Mouse (Mus musculus) lung, embryonic 14.5 days (tissue): ENCODE results near the gene Ndel1. TPM values are rescaled to one million over a fixed set of nuclear protein-coding genes. Genes with fewer than 3 reads are reported as not detected.
"Not testable (repeated sequence)": the region's sequence is repeated elsewhere in the genome, so short reads cannot be mapped to it uniquely, and the experiment has no call there.

Source experiments
- ATAC-seq: fragments of 200-750 bp; cut with Nextera tagmentation; 2 replicates; pipeline ENCODE4 v1.8.0; 2017; ENCODE audit warnings: mild to moderate bottlenecking, moderate TSS enrichment, moderate library complexity; ENCODE audit not compliant: insufficient read depth
- DNase-seq: peaks from one replicate; pipeline ENCODE4 v3.0.0-alpha.2; 2015
- H3K27ac ChIP-seq: fragments of 300-500 bp; sonication (generic); 2 replicates; pipeline ENCODE4 v1.5.1; 2014; ENCODE audit warnings: low read depth, mild to moderate bottlenecking, moderate library complexity
- H3K27me3 ChIP-seq: fragments of 300-500 bp; sonication (generic); 2 replicates; pipeline ENCODE4 v1.6.1; 2014; ENCODE audit warnings: low read length, control low read depth; ENCODE audit not compliant: insufficient read depth
- H3K36me3 ChIP-seq: fragments of 300-500 bp; sonication (generic); 2 replicates; pipeline ENCODE4 v1.6.1; 2014; ENCODE audit warnings: control low read depth; ENCODE audit not compliant: insufficient read depth
- H3K4me1 ChIP-seq: fragments of 300-500 bp; sonication (generic); 2 replicates; pipeline ENCODE4 v1.6.1; 2014; ENCODE audit warnings: antibody characterized with exemption, control low read depth; ENCODE audit not compliant: insufficient read depth
- H3K4me2 ChIP-seq: fragments of 300-500 bp; sonication (generic); 2 replicates; pipeline ENCODE4 v1.6.1; 2014; ENCODE audit warnings: mild to moderate bottlenecking
- H3K4me3 ChIP-seq: fragments of 300-500 bp; sonication (generic); 2 replicates; pipeline ENCODE4 v1.5.1; 2014; ENCODE audit warnings: low read depth, low read length
- H3K9ac ChIP-seq: fragments of 300-500 bp; sonication (generic); 2 replicates; pipeline ENCODE4 v1.6.1; 2014
- H3K9me3 ChIP-seq: fragments of 300-500 bp; sonication (generic); 2 replicates; pipeline ENCODE4 v1.6.1; 2016; ENCODE audit warnings: low read depth, low read length, control low read depth
- CTCF ChIP-seq: IDR thresholded peaks from 2 replicates; pipeline ENCODE4 v1.5.1; 2016; ENCODE audit warnings: antibody characterized with exemption, low read depth
- WGBS: fragments of 180-500 bp; shearing (Covaris S2); extraction: QIAGEN DNeasy Blood & Tissue Kit; methylation state at CpG from one replicate; pipeline ENCODE4 v1.1.7; 2014; 5-methylcytosine and 5-hydroxymethylcytosine counted together
- polyA plus RNA-seq: library from polyadenylated mRNA; unstranded; fragments of >200 nt; fragmentation: Nextera tagmentation; extraction: Ambion mirVana; gene quantifications from 2 replicates; pipeline ENCODE4 v1.2.1, GENCODE M21; 2014

Gene Ndel1
- polyA plus RNA-seq, 1 experiment from 2014 or later = 67.6 TPM

DNA sequence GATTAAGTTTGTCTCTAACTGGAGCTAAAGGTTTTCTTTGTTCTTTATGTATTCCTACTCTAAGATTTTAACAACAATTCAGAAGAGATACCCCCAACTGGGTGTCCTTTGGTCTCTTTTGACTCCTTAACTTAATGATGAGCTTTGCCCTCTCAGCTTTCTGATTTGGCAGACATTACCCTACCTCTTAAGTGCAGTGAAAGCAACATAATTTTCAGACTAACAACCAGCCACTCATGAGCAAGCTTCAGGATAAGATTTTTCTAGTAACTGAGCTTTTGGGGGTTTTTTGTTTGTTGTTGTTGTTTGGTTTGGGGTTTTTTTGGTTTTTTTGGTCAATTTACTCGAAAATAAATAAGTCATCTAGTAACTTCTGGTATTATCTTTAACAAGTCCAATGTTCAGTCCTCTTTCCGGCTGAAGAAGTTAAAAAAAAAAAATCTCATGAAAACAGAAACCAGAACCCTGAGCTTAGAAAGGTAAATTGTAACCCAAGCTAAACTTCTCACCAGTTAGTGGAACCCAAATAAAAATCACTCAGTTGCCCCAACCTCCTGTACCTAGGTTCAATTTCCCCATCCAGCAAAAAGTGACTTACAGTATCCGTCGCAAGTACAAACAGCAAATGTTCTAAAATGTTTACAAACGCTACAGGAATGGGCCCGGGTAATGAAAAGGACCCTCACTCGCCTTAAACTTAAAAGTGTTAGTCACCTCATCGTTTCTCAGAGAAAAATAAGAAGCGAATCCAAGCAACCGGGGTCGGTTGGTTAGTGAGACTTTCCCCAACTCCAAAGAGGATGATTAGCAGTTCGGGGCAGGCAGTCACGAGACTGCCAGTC is 19.8 kb downstream of the Ndel1 start:
- 2% methylated on average over 13 of the region's 13 CpGs for WGBS
- Histone ChIP-seq H3K4me3 (peak overlapping the region; percentile 98), H3K4me2 (peak overlapping the region; percentile 84), H3K4me1 (peaks cover 9% of the 10 kb centered on the region), H3K9ac (peak overlapping the region; percentile 96), H3K36me3 (no peaks in the 10 kb centered on the region), H3K9me3 (no peaks in the 10 kb centered on the region), H3K27ac (peak overlapping the region; percentile 99), H3K27me3 (no peaks in the 10 kb centered on the region)
- no peak for TF ChIP-seq CTCF
- no peak for DNase-seq
- ATAC-seq = no peak

DNA sequence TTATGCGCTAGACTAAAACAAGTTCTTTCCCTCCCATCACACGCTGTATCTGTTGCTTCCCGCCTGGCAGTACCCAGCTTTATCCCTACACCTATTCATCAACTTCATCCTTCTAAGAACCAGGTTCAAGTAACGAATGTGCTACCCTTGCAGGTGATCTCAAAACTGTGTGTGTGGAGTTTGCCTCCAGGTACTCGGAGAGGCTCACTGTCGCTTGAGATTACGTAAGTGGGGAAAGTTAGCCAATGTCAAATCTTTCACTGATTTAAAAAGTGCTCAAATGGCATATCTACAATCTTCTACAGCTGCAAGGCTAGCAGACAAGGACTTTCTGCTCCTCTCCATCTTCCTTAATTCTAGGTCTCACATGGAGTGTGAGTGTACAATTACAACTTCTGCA is 20.8 kb downstream of the Ndel1 start:
- Histone ChIP-seq H3K9me3 (no peaks in the 10 kb centered on the region), H3K36me3 (no peaks in the 10 kb centered on the region), H3K27me3 (no peaks in the 10 kb centered on the region), H3K4me3 (peak overlapping the region; percentile 98; the same call in 1 of the 2 replicates), H3K4me1 (peaks cover 9% of the 10 kb centered on the region), H3K9ac (peak overlapping the region; percentile 96; the same call in 1 of the 2 replicates), H3K4me2 (peak overlapping the region; percentile 84), H3K27ac (no peak overlapping the region)
- DNase-seq (no peak), ATAC-seq (no peak)
- no peak for TF ChIP-seq CTCF
- 76% methylated on average over 7 of the region's 7 CpGs for WGBS

GRCm38 (mm10) chr11:68839606-68840005 is 32.1 kb downstream of the Ndel1 start:
- Histone ChIP-seq H3K36me3 (peaks cover 74% of the 10 kb centered on the region), H3K4me3 (no peak overlapping the region), H3K9me3 (no peaks in the 10 kb centered on the region), H3K27me3 (no peaks in the 10 kb centered on the region), H3K4me1 (no peaks in the 10 kb centered on the region), H3K9ac (no peak overlapping the region), H3K27ac (no peak overlapping the region), H3K4me2 (no peak overlapping the region)
- no peak for ATAC-seq
- DNase-seq = no peak
- 79% methylated on average over 5 of the region's 5 CpGs for WGBS
- no peak for TF ChIP-seq CTCF

- no peaks in the 10 kb centered on the region for H3K4me1 ChIP-seq
- TF ChIP-seq CTCF = no peak
- WGBS = 81% methylated on average over 3 of the region's 3 CpGs
These were observed 36.6 kb downstream of the Ndel1 start for GRCm38 (mm10) chr11:68835034-68835433.

DNA sequence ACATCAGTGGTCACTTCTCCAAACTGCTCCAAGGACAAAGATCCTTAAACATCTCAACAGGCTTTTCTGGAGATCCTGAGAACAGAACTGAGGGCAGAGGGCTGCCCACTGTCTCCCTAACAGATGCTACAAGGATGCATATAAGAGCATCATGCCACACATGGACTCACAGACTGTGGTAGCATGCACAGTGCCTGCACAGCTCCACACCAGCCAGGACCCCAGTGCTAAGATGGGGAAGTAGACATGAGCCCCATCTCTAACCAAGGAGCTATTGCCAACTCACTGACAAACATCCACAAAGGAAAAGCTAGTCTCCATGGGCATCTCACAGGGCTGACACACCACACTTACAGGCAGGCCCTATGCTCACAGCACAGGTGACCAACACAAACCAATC is 38.1 kb downstream of the Ndel1 start:
- Histone ChIP-seq H3K4me3 (no peak overlapping the region), H3K4me2 (no peak overlapping the region), H3K9ac (no peak overlapping the region), H3K27me3 (no peaks in the 10 kb centered on the region), H3K9me3 (no peaks in the 10 kb centered on the region), H3K36me3 (peaks cover 81% of the 10 kb centered on the region), H3K4me1 (no peaks in the 10 kb centered on the region), H3K27ac (no peak overlapping the region)
- ATAC-seq (no peak), DNase-seq (no peak)
- no peak for TF ChIP-seq CTCF

More at GRCm38 (mm10) chr11:68835034-68835433, 36.6 kb downstream of the Ndel1 start:
- no peak overlapping the region for H3K4me3 ChIP-seq
- no peak overlapping the region for H3K9ac ChIP-seq
- no peak for DNase-seq
- no peaks in the 10 kb centered on the region for H3K9me3 ChIP-seq
- no peak overlapping the region for H3K27ac ChIP-seq
- ATAC-seq = no peak
- H3K27me3 ChIP-seq = no peaks in the 10 kb centered on the region
- peaks cover 83% of the 10 kb centered on the region for H3K36me3 ChIP-seq
- H3K4me2 ChIP-seq = no peak overlapping the region

DNA sequence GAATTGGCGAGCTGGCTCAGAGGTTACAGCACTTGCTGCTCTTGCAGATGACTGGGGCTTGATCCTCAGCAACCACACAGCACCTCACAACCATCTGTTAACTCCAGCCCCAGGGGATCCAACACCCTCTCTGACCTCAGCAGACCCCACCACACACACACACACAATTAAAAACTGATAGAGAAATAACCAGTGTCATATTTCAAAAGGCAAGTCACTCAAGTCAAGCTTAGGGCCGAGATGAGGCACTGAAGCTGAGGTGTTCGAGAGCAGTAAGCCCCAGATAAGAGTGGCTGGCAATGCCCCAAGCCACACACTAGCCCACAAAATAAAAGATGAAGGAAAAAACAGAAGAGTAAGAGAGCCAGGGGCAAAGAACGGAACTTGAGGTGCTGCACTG is 38.9 kb downstream of the Ndel1 start:
- Histone ChIP-seq H3K4me2 (no peak overlapping the region), H3K27ac (no peak overlapping the region), H3K4me3 (no peak overlapping the region), H3K36me3 (peaks cover 85% of the 10 kb centered on the region), H3K4me1 (no peaks in the 10 kb centered on the region), H3K9me3 (no peaks in the 10 kb centered on the region), H3K27me3 (no peaks in the 10 kb centered on the region), H3K9ac (no peak overlapping the region)
- ATAC-seq = no peak
- TF ChIP-seq CTCF = no peak
- WGBS = 46% methylated on average over 4 of the region's 4 CpGs
- no peak for DNase-seq

- not testable (repeated sequence) for ATAC-seq, H3K4me3 ChIP-seq, H3K9ac ChIP-seq, DNase-seq, H3K27me3 ChIP-seq, H3K4me2 ChIP-seq, H3K4me1 ChIP-seq, H3K27ac ChIP-seq, H3K9me3 ChIP-seq
- WGBS = 88% methylated on average over 5 of the region's 5 CpGs
- H3K36me3 ChIP-seq = peaks cover 88% of the 10 kb centered on the region
These were observed 40.1 kb downstream of the Ndel1 start for GRCm38 (mm10) chr11:68831580-68831979.
